Mouse (Mus musculus): ENCODE data around the gene Msantd1. TPM values are rescaled to one million over a fixed set of nuclear protein-coding genes. Genes with fewer than 3 reads are reported as not detected.
A peak's percentile ranks its signal among the peaks of the same experiment; 100 is the strongest.

Msantd1 gene
- polyA plus RNA-seq, 1 experiment from 2014 or later: 0.60 TPM

- Histone ChIP-seq H3K4me2 (no peak overlapping the region), H3K9me3 (no peaks in the 10 kb centered on the region), H3K36me3 (peaks cover 82% of the 10 kb centered on the region), H3K4me3 (no peak overlapping the region), H3K27ac (no peak overlapping the region), H3K27me3 (no peaks in the 10 kb centered on the region), H3K4me1 (0 out of 2 replicates have a peak, but pooled peaks cover 8% of the 10 kb centered on the region), H3K9ac (no peak overlapping the region)
- peak; percentile 63; the same call in 1 of the 2 replicates for ATAC-seq (ENCODE audit: insufficient number of reproducible peaks, insufficient read depth, low FRiP score, low TSS enrichment, low read depth)
- 94% methylated on average over 4 of the region's 4 CpGs for WGBS
These were observed 582 bp upstream of the Msantd1 start for GRCm38 (mm10) chr5:34907230-34907629.

GRCm38 (mm10) chr5:34908726-34909633, 1.2 kb downstream of the Msantd1 start:
- H3K9me3 ChIP-seq: no peaks in the 10 kb centered on the region
- no peaks in the 10 kb centered on the region for H3K27me3 ChIP-seq
- H3K27ac ChIP-seq: no peak overlapping the region
- 0 out of 2 replicates have a peak, but pooled peaks cover 4% of the 10 kb centered on the region for H3K4me1 ChIP-seq
- H3K4me2 ChIP-seq: no peak overlapping the region
- H3K4me3 ChIP-seq: no peak overlapping the region
- H3K9ac ChIP-seq: no peak overlapping the region
- ATAC-seq (ENCODE audit: insufficient number of reproducible peaks, insufficient read depth, low FRiP score, low TSS enrichment, low read depth): no peak; the same call in 1 of the 2 replicates
- H3K36me3 ChIP-seq: peaks cover 67% of the 10 kb centered on the region
- WGBS: 81% methylated on average over 9 of the region's 9 CpGs

- Histone ChIP-seq H3K27me3 (no peaks in the 10 kb centered on the region), H3K36me3 (peaks cover 59% of the 10 kb centered on the region), H3K9ac (no peak overlapping the region), H3K4me1 (0 out of 2 replicates have a peak, but pooled peaks cover 4% of the 10 kb centered on the region), H3K4me2 (no peak overlapping the region), H3K4me3 (no peak overlapping the region), H3K9me3 (no peaks in the 10 kb centered on the region), H3K27ac (no peak overlapping the region)
- WGBS: 93% methylated on average over 1 of the region's 1 CpGs
- ATAC-seq (ENCODE audit: insufficient number of reproducible peaks, insufficient read depth, low FRiP score, low TSS enrichment, low read depth): no peak
These were observed 2.1 kb downstream of the Msantd1 start for GRCm38 (mm10) chr5:34909634-34910503.

- Histone ChIP-seq H3K27ac (no peak overlapping the region), H3K4me2 (no peak overlapping the region), H3K9ac (no peak overlapping the region), H3K9me3 (no peaks in the 10 kb centered on the region), H3K36me3 (peaks cover 53% of the 10 kb centered on the region), H3K4me3 (no peak overlapping the region), H3K27me3 (no peaks in the 10 kb centered on the region), H3K4me1 (0 out of 2 replicates have a peak, but pooled peaks cover 4% of the 10 kb centered on the region)
- WGBS: 87% methylated on average over 4 of the region's 4 CpGs
- ATAC-seq (ENCODE audit: insufficient number of reproducible peaks, insufficient read depth, low FRiP score, low TSS enrichment, low read depth): no peak
These were observed 2.6 kb downstream of the Msantd1 start for GRCm38 (mm10) chr5:34910504-34910815.

GRCm38 (mm10) chr5:34915801-34916200, 8.0 kb downstream of the Msantd1 start:
- H3K9ac ChIP-seq: no peak overlapping the region
- H3K36me3 ChIP-seq: 0 out of 2 replicates have a peak, but pooled peaks cover 2% of the 10 kb centered on the region
- H3K27ac ChIP-seq: no peak overlapping the region
- no peak overlapping the region for H3K4me3 ChIP-seq
- ATAC-seq (ENCODE audit: insufficient number of reproducible peaks, insufficient read depth, low FRiP score, low TSS enrichment, low read depth): no peak
- WGBS: 13% methylated on average over 1 of the region's 1 CpGs
- no peaks in the 10 kb centered on the region for H3K9me3 ChIP-seq
- H3K27me3 ChIP-seq: no peaks in the 10 kb centered on the region
- peaks cover 13% of the 10 kb centered on the region for H3K4me1 ChIP-seq
- H3K4me2 ChIP-seq: no peak overlapping the region

GRCm38 (mm10) chr5:34917234-34917655, 9.4 kb downstream of the Msantd1 start:
- H3K4me3 ChIP-seq: no peak overlapping the region
- H3K27me3 ChIP-seq: no peaks in the 10 kb centered on the region
- no peak for ATAC-seq (ENCODE audit: insufficient number of reproducible peaks, insufficient read depth, low FRiP score, low TSS enrichment, low read depth)
- no peaks in the 10 kb centered on the region for H3K9me3 ChIP-seq
- 51% methylated on average over 10 of the region's 10 CpGs for WGBS
- peaks cover 8% of the 10 kb centered on the region; the same call in 1 of the 2 replicates for H3K36me3 ChIP-seq
- H3K4me1 ChIP-seq: peaks cover 13% of the 10 kb centered on the region
- no peak overlapping the region for H3K9ac ChIP-seq
- H3K4me2 ChIP-seq: no peak overlapping the region
- H3K27ac ChIP-seq: no peak overlapping the region

- no peak overlapping the region for H3K27ac ChIP-seq
- peaks cover 13% of the 10 kb centered on the region for H3K4me1 ChIP-seq
- H3K4me2 ChIP-seq: no peak overlapping the region
- H3K27me3 ChIP-seq: no peaks in the 10 kb centered on the region
- H3K9me3 ChIP-seq: no peaks in the 10 kb centered on the region
- 86% methylated on average over 3 of the region's 3 CpGs for WGBS
- no peak overlapping the region for H3K9ac ChIP-seq
- H3K4me3 ChIP-seq: no peak overlapping the region
- peaks cover 11% of the 10 kb centered on the region for H3K36me3 ChIP-seq
- ATAC-seq (ENCODE audit: insufficient number of reproducible peaks, insufficient read depth, low FRiP score, low TSS enrichment, low read depth): no peak
These were observed 11.0 kb downstream of the Msantd1 start for GRCm38 (mm10) chr5:34918785-34919184.

GRCm38 (mm10) chr5:34922531-34922930, 14.7 kb downstream of the Msantd1 start:
- no peak for ATAC-seq (ENCODE audit: insufficient number of reproducible peaks, insufficient read depth, low FRiP score, low TSS enrichment, low read depth)
- H3K9ac ChIP-seq: no peak overlapping the region
- no peak overlapping the region for H3K4me3 ChIP-seq
- WGBS: 74% methylated on average over 6 of the region's 6 CpGs
- H3K4me1 ChIP-seq: peaks cover under 1% of the 10 kb centered on the region; the same call in 1 of the 2 replicates
- H3K9me3 ChIP-seq: no peaks in the 10 kb centered on the region
- H3K4me2 ChIP-seq: no peak overlapping the region
- no peak overlapping the region for H3K27ac ChIP-seq
- H3K36me3 ChIP-seq: peaks cover 24% of the 10 kb centered on the region
- H3K27me3 ChIP-seq: no peaks in the 10 kb centered on the region

- H3K4me3 ChIP-seq: no peak overlapping the region
- no peaks in the 10 kb centered on the region for H3K27me3 ChIP-seq
- no peaks in the 10 kb centered on the region for H3K9me3 ChIP-seq
- no peak overlapping the region for H3K4me2 ChIP-seq
- ATAC-seq (ENCODE audit: insufficient number of reproducible peaks, insufficient read depth, low FRiP score, low TSS enrichment, low read depth): no peak
- WGBS: 93% methylated on average over 4 of the region's 4 CpGs
- H3K9ac ChIP-seq: no peak overlapping the region
- peaks cover 24% of the 10 kb centered on the region for H3K36me3 ChIP-seq
- no peak overlapping the region for H3K27ac ChIP-seq
- no peaks in the 10 kb centered on the region for H3K4me1 ChIP-seq
These were observed 16.1 kb downstream of the Msantd1 start for GRCm38 (mm10) chr5:34923920-34924319.

GRCm38 (mm10) chr5:34924519-34924918, 16.7 kb downstream of the Msantd1 start:
- WGBS: 87% methylated on average over 7 of the region's 7 CpGs

GRCm38 (mm10) chr5:34927648-34928047, 19.8 kb downstream of the Msantd1 start:
- no peak for ATAC-seq (ENCODE audit: insufficient number of reproducible peaks, insufficient read depth, low FRiP score, low TSS enrichment, low read depth)
- Histone ChIP-seq H3K36me3 (peaks cover 16% of the 10 kb centered on the region; the same call in 1 of the 2 replicates), H3K9ac (no peak overlapping the region), H3K9me3 (no peaks in the 10 kb centered on the region), H3K4me1 (peaks cover 14% of the 10 kb centered on the region), H3K4me3 (no peak overlapping the region), H3K4me2 (no peak overlapping the region), H3K27ac (no peak overlapping the region), H3K27me3 (no peaks in the 10 kb centered on the region)
- WGBS: 90% methylated on average over 4 of the region's 4 CpGs

More at GRCm38 (mm10) chr5:34924519-34924918, 16.7 kb downstream of the Msantd1 start:
- no peak overlapping the region for H3K4me2 ChIP-seq
- peaks cover 24% of the 10 kb centered on the region for H3K36me3 ChIP-seq
- H3K27me3 ChIP-seq: no peaks in the 10 kb centered on the region
- no peak overlapping the region for H3K27ac ChIP-seq
- no peak overlapping the region for H3K4me3 ChIP-seq
- no peak overlapping the region for H3K9ac ChIP-seq
- ATAC-seq (ENCODE audit: insufficient number of reproducible peaks, insufficient read depth, low FRiP score, low TSS enrichment, low read depth): no peak
- H3K9me3 ChIP-seq: no peaks in the 10 kb centered on the region
- H3K4me1 ChIP-seq: no peaks in the 10 kb centered on the region

Measured in embryonic facial prominence, embryonic 13.5 days (tissue).